Mouse (Mus musculus): ENCODE data around the gene Sirpa.

DNA sequence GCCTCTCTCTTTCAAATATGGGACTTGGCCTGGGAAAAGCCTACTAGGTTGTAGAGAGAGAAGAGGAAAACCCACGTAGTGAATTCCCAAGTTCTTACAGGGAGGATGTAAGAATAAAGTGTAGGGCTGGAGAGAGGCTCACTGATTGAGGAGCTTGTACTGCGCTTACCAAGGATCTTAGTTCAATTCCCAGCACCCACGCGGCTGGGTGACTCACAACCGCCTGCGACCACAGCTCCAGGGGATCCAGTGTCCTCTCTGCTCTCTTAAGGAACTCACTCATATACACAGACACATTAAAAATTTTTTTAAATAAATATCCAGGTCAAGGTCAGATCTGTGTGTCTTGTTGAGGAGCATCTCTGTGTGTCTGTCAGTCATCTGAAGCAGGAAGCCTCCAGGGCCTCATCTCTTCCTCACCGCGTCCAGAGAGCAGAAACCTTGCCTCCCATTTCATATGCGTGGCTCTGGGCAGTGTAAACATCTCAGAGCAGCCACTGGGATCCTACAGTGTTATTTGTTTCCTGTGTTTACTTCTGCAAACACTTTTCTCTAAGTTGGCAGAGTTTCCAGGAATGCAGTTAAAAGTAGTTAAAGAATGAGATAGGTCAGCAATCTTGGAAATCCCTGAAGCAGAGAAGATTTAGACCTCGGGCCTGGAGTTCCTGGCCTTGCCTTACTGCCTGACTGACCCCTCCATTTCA lies 22.0 kb downstream of the Sirpa start:
- no peak for TF ChIP-seq POLR2A (IDR thresholded peaks at IDR 0.05; ENCODE audit: insufficient read depth, low read depth, low read length)
- TF ChIP-seq CTCF (IDR thresholded peaks at IDR 0.05), result no peak

Data from heart, adult 2 months (tissue).